Mouse (Mus musculus) lung, postnatal 36 days (tissue): ENCODE data around the gene Slc22a2.
A peak's percentile ranks its signal among the peaks of the same experiment; 100 is the strongest.
"Not testable (repeated sequence)": the region's sequence is repeated elsewhere in the genome, so short reads cannot be mapped to it uniquely, and the experiment has no call there.

ENCODE experiments used
- DNase-seq: peaks from one replicate; pipeline ENCODE4 v3.0.0; 2022; ENCODE audit warnings: mixed read lengths

Gene Slc22a2

DNA sequence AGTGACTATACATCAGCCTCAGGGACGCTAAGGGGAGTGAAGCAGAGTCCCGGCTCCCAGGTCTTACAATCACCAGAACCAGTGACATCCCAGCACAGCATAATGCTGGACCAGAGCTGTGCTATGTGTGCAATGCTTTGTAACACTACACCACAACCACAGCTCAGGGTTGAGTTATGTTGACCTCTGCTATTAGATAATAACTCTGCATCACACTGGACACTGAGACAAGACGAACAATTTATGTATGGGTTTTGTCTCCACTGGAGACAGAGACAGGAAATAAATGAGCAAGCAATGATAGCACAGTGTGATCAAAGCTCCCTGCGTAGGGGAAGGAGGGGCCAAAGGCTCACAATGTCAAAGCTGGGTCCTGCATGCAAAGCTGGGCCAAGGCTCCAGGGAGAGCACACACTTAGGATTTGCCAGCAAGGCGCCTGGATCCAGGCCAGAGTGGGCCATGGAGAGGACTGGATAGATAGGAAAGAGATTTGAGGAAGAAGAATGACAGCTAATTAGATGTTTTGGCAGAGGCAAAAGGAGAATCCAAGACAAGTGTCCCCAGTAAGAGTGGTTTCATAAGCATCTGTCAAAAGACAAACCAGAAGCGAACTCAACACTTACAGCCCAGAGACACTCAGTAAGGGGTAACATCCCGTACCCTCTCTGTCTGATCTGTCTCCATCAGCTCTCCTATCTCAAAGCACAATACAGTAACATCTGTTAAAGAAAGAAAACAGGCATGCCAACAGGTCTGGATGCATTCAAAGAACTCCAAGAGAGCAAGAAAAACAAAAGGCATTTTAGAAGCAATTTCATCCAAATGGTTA, 48.1 kb downstream of the Slc22a2 start:
- peak; percentile 50 for DNase-seq

DNA sequence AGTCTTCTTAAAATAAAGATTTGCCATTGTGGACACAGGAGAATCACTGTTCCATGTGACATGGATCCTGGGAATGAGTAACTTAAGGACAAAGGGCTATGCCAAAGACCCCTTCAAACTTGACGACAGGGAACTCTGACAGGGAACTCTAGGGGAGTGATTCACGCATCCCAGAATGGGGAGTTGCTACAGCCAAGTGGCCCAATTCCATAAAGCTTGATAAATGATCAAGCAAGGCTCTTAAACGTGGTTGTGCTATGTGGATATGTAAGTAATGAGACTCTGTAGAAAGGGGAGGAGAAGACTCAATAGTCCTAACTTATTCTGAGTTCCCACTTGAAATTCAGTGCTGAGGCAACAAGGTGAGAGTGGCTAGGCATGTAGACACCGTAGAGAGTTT, 50.9 kb downstream of the Slc22a2 start:
- DNase-seq = no peak

DNA sequence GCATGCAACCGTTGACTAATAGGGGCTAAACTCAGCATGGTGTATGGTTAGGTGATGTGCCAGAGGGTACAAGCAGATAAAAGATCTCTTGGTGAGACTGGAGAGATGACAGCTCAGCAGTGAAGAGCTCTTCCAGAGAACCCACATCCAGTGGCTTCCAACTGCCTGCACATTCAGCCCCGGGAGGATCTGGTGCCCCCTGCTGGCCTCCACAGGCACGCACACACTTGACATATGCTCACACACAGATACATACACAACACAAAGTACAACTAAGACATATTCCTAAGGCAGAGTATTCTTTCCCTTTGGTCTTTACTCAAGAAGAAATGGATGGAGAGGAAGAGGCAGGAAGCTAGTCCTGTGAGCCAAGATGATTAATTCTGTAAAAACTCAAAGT, 55.7 kb downstream of the Slc22a2 start:
- no peak for DNase-seq

DNA sequence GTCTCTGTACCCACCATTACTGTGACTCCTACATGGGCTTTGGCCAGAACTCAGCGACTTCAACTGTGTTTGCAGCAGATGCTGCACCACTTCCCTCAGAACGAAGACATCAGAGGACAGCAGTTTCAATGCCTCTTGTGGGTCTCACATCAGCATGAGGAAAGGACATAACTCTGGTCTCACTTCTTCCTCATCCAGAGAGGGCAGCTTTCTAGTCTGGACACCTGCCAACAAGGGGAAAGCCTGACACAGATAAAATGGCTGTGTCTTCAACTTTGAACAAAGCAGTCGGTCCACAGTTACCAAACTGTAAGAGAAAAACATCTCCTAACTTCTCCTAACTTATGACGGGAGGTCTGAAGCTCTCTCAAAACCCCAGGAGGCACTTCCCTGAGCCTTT, 57.2 kb downstream of the Slc22a2 start:
- no peak for DNase-seq

GRCm38 (mm10) chr17:12645461-12645860, 61.5 kb downstream of the Slc22a2 start:
- DNase-seq = peak; percentile 55

- no peak for DNase-seq
Measured at GRCm38 (mm10) chr17:12652604-12653003, 68.7 kb downstream of the Slc22a2 start.

DNA sequence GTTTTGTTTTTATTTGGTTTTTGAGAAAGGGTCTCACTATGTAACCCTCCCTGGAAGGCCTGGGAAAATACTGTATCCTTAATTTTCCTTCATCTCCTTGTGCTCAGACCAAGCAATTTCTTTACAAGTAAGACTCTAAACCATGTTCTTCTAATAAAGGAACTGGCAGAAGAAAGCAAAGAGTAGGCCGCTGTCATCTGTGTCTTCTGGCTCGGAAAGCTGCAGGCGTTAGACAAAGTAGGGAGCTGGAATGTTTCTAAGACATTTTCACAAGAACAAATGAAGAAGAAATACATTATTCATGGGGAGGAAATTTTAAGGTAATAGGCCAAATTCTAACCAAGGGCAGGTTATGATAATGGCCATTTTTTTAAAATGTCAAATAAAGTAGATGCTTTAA, 70.1 kb downstream of the Slc22a2 start:
- DNase-seq = no peak

DNA sequence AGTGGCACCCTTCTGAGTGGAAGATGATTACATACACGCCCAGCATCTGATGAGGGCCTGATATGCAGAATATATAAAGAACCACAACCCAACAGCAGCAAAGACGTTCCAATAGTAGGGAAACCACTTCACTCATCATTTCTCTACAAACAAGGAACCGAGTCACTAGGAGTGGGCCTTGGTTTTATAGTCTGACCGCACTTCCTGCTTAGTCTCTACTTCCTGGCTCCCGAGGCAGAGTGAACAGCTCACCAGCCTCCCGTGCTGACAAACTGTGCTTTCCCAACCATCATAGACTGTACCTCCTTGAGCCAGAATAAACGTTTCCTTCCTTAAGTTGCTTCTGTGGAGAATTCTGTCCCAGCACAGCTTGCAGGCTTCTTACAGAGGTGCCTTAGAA, 71.9 kb downstream of the Slc22a2 start:
- no peak for DNase-seq

DNA sequence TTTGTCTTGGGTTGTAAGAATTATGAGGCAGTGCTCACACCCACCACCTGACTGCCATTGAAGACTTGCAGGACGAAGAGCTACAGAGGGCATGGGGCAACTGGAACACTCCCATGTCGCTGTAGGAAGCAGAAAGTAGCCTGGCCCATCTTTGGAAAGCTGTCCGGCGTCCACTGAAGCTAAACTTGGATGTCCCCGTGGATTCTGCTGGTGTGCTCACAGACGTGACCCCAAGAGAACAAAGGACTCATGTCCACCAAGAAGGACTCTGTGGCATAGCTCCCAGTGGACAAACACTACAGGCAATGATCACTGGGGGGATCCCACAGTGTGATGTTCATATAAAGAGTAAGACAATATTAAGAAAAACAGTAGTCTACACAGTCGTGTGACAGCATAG, 74.9 kb downstream of the Slc22a2 start:
- no peak for DNase-seq

GRCm38 (mm10) chr17:12659233-12659632, 75.3 kb downstream of the Slc22a2 start:
- no peak for DNase-seq

GRCm38 (mm10) chr17:12660572-12661260, 76.8 kb downstream of the Slc22a2 start:
- DNase-seq = peak; percentile 72

DNA sequence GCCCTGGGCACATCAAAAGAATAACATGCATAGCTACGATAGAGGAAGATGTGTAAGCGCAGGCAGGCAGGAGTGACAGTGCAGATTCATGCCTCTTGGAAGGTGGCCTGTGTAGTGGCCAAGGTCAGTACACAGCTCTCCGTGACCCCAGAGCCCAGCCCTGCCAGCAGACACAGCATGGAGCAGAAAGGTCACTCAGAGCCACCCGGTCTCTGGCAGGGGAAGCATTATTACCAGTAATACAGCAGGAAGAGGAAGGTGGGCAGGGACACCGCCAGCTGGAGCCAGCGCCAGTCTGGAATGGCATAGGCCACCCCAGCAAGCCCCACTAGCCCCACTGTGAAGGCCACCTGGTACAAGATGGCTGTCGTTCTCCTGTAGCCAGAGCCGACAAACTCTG, 80.2 kb downstream of the Slc22a2 start:
- DNase-seq = no peak

- DNase-seq = no peak
Measured at GRCm38 (mm10) chr17:12668478-12669362, 84.8 kb downstream of the Slc22a2 start.

DNA sequence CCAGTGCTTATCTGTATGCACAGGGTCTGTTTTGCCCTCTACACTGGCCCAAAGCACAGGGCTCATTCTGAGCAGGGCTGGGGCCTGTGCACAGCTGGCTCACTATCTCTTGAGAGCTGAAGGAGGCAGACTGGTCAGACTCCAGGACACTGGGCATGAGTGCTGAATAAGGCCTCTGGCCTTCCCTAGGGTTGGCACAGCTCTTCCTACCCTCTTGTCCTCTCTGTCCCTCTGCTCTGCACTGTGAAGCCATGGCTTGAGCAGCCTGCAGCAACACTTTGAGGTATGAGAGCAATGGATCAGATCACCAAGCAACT, 85.4 kb downstream of the Slc22a2 start:
- no peak for DNase-seq

DNA sequence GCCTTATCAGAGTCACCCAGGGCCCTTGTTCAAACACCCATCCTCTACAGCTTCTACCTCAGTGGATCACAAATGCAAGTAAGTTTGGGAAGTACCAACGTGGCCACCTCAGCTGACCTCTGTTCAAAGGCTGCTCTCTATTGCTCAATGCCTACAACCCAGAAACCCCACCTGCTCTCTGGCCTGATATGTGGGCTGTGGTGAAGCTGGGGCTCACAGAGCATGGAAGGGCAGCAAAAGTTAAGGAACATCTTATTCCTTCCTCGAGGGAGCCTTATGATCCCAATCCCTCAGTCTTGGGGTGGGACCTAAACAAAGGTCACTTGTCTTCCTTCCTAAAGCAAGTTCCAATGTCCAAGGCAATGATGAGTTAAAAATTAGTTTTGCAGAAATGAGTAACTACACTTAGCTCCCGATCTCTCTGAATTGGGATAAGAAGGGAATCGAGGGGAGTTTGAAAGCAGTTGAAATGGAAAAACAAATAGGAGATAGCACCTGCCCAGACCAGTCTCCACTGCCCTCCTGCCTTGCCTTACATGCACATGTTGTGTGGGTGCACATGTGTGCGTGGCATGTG, 87.2 kb downstream of the Slc22a2 start:
- DNase-seq = no peak

DNA sequence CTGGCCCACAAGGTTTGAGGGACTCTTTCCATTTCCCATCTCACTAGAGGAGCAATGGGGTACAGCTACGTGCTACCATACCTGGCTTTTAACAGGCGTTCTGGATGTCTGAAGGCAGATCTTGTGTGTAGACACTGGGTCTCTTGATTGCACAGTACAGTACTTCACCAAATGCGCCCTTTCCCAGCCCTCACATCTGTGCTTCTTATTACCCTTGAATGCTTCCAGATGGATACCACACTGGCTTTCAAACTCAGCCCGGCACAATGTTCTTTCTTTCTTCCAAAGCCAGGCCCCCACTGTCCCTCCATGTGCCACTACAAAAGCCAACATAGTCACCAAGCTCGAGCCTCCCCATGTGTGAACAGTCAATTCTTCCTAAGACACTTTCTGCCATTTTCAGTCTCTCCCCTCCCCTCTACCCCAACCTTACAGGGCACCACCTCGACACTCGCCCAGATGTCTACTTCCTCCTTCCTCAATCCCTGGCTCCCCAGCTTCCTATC, 88.4 kb downstream of the Slc22a2 start:
- no peak for DNase-seq

- no peak for DNase-seq
Measured at GRCm38 (mm10) chr17:12673871-12674270, 89.9 kb downstream of the Slc22a2 start.

- DNase-seq = not testable (repeated sequence)
Measured at GRCm38 (mm10) chr17:12674980-12675379, 91.0 kb downstream of the Slc22a2 start.

DNA sequence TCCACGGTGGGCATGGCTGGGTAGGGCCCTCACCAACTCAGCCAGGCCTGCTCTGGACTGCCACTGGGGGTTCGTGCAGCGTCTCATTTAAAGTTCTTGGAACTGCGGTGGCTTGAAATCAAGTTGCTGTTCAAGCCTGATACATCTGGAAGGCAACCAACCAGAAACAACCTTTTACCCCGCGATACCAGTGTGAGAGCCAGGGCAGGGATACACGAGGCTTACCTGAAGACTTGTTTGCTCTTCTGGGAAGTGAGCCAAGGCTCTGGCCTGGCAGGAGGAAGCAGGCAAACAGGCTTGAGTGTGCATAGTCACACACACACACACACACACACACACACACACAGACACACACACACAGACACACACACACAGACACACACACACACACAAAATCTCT, 91.7 kb downstream of the Slc22a2 start, which contains the start of gene Slc22a1:
Gene Slc22a1 (minus strand): TSS at position 184 of the 400 bp plus-strand sequence.
- DNase-seq = peak; percentile 81

DNA sequence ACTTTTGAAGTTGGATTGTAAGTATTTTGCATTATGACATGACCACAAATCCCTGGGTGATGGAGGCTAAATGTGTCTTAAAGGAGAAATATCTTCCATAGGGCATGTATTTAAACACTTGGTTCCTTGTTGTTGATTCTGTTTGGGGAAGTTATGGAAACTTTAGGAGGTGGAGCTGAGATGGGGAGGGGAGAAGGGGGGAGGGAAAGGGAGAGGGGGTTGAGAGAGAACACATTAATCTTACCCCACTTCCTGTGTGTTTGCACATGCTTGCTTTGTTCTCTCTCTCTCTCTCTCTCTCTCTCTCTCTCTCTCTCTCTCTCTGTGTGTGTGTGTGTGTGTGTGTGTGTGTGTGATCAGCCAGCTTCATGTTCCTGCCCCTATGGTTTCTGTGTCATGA, 93.2 kb downstream of the Slc22a2 start:
- DNase-seq = no peak
